Mouse (Mus musculus) cerebellum, adult 9-10 months (tissue): ENCODE measurements around the gene 1700029I15Rik.
A peak's percentile ranks its signal among the peaks of the same experiment; 100 is the strongest.

Source experiments
- DNase-seq: peaks from one replicate; pipeline ENCODE4 v3.0.0; 2022

The 1700029I15Rik gene

GRCm38 (mm10) chr2:92381901-92382588, at the start of gene 1700029I15Rik:
Gene 1700029I15Rik (plus strand): TSS chr2:92382538.
- DNase-seq: peak; percentile 70

DNA sequence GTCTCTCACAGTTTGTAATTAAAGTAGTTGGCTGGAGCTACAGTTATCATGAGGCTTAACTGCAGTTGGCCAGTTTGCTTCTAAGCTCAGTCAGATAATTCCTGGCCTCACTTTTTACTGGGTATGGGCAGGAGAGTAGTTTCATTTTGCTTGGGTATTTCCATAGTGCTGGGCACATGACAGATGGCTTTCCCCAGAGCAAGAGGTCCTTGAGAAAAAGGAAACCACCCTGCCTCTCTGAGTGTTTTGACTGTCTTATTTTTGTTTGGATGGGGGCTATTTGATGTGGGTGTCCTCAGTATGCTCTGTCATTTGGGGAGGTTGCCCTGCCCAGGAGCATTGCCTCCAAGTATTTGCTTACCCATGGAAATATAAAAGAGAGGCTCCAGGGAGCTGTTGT, 39.9 kb upstream of the 1700029I15Rik start:
- DNase-seq: no peak

- no peak for DNase-seq
Observed at GRCm38 (mm10) chr2:92347191-92347590, 35.1 kb upstream of the 1700029I15Rik start.

DNA sequence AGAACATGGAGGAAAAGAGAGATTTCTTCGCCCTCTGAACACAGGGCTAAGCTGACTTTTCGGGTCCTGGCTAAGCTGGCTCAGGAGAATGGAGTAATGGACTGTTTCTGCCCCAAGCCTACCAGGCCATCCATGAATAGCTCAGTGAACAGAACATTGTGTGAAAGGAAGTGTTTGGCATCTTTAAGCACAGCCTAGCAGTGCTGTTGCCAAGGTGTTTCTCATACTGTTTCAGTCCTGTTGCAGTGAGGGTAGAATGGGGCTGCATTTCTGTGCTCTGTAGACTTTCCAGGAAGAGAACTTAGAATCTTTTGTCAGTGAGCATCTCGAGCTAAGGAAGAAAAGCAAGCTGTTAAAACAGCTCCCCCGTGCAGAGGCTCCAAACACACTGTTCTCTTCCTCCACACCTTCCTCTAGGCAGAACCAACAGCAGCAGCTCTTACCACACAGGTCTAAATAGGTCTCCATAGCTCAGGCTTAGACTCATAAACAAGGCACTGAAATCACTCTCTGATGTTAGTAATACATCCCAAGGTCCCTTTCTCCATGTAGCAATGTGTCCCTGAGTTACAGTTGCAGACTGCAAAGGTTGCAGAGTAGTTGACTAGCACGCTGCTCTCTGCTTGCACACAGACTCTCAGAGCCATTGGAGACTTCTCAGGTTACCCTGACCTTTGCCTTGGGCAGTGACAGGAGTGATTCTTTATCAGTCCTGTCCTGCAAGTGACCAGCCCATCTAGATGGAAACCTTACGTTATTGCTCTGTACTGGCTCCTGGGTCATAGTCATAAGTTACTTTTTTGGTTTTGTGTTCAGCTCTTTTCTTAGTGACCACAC, 32.5 kb upstream of the 1700029I15Rik start:
- no peak for DNase-seq

DNA sequence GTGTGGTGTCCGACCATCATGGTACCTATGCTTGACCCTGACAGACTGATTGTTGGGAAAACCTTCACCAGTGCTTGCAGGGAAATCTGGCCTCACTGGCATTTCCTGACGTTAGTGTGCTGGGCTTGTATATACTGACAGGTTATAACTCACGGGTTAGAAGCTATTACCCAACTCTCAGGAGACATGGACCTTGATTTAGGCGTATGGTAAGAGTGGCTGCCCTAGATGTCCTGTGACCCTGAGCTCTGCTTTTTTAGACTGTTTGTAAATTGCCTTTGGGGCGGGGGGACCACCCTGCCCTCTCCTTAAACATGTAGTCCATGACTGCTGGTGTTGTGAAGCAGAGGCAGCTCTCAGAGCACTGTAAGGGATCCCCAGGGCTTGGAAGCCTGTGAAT, 31.7 kb upstream of the 1700029I15Rik start:
- no peak for DNase-seq

DNA sequence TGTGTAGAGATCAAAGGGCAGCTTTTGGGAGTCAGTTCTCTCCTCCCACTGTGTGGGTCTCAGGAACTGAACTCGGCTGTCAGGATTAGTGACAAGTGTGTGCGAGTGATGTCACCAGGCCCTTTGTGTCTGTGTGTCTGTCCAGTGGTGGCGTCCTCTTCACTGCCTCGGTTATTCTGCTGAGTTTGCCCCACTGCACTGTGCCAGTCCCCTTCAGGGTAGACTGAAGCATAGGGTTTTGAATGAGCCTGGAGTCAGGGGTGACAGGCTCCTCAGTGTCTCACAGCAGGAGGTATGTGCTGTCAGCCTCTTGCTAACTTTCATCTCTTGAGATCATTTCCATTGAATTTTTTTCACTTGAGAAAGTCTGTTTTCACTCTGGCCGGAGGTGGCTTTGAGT, 28.9 kb upstream of the 1700029I15Rik start:
- no peak for DNase-seq

DNA sequence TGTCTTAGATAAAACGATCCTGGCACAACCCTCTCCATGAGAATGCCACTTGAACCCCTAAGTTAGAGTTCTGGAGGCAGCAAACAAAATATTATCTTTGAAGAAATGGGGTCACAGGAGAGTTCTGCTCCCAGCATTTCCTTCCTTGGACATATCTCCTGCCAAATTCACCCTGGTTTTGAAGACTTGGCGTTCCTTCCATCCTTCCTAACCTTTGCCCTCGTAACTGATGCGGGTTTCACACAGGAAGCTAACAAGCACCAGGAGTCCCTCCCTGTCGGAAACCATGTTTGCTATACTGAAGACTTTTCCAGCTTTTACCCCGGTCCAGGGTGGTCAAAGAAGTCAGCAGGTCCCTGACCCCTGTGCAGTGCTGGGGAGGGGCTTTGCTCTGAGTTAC, 28.1 kb upstream of the 1700029I15Rik start:
- no peak for DNase-seq

DNA sequence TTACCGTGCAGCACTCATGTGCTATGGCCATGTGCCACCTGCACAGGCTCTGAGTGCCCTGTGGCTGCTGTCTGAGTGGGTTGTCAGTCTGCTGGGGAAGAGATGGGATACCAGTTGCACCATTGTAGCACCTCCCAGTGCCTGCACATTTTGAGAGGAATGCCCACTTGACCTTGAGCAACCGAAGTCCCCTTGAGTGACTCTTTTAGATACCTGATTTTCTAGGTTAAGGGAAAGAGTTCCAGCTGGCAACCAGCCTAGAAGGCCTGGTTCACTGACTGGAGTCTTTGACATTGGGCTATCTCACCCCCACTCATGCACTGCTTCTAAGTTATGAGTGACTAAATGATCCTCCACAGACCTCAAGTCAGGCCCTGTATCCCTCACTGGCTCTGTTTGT, 23.0 kb upstream of the 1700029I15Rik start:
- DNase-seq: peak; percentile 48

DNA sequence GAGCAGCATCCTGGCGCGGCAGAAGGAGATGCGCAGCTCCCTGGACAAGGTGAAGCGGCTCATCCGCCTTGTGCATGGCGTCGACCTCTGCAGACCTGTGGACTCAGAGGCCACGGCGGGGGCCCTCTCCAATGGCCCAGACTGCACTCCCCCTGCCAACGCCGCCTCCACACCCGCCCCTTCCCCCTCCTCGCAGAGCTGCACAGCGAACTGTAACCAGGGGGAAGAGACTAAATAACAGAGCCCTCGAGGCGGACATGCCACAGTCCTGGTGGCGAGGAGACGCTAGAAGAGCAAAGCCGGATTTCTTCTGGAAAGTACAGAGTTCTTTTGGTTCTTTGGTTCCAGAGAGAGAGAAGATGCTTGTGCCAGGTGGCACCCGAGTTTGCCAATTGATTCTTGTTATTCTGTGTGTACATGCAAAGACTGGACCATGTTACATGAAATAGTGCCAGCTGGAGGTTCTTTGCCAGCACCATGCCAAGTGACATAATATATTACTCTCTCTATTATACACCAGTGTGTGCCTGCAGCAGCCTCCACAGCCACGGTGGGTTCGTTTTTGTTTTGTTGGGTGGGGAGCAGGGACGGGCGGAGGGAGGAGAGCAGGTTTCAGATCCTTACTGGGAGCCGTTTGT, 22.0 kb upstream of the 1700029I15Rik start:
- peak; percentile 59 for DNase-seq

GRCm38 (mm10) chr2:92360893-92361292, 21.4 kb upstream of the 1700029I15Rik start:
- DNase-seq: no peak

GRCm38 (mm10) chr2:92361795-92362194, 20.5 kb upstream of the 1700029I15Rik start:
- DNase-seq: no peak

GRCm38 (mm10) chr2:92362571-92363228, 19.6 kb upstream of the 1700029I15Rik start:
- no peak for DNase-seq

DNA sequence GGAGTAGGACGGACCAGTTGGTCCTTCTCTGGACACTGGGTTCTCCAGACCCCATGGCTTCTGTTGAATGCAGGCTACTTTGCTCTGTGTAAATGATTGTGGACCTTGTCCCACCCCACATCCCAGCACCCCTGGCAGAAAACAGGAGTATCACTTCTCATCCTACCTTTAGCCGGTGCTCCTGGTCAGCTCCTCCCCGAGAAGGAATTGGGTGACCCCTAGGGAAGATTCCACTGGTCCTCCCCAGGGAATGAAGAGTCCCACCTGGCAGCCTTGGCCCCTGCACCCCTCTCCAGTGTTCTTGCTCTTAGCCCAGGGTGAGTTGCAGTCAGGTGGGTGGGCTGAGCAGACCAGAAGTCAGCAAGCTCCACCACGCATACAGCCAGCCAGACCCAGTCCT, 18.3 kb upstream of the 1700029I15Rik start:
- no peak for DNase-seq

DNA sequence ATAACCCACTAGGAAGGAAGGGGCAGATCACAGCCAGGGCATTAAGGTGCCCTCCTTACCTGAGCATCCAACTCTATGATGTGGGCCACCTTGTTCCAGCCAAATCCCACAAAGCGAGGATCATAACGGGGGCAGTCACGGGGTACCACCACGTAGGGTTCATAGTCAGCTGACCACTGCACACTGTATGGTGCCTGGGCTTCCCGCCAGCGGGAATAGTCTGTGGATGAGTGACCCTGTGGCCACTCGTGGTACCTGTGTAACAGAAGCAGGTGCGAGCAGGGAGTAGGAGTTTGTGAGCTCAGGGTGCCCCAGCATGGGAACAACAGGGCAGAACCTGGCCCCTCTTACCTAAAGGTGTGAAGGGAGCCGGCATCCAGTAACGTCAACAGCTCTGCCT, 16.8 kb upstream of the 1700029I15Rik start:
- no peak for DNase-seq

DNA sequence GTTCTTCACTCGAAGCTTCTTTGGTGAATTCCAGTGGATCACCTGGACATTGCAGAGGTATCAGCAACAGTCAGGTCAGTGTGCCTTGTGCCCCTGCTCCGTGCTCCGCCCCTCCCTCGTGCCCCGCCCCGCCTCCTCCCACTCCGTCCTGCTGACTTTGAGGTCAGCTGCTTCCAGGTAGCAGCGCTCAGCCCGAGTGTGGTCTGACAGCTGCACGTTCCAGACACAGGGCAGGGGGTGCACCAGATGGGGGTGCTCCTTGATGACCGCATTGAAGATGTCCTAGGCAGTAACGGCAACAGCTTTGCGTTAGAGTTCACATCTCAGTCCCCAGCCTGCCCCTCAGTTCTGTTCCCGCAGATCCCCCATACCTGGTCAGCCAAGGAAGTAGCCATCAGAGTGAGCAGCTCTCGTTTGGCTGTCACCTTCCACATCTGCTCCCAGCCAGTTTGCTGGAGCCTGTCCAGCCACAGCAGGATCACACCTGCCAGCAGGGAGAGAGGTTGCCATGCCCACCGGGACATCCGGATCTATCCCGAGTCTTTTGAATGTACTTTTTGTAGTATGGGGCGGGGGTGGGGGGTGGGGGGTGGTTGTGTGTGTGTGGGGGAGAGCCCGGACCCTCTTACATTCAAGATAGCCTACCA, 14.8 kb upstream of the 1700029I15Rik start:
- no peak for DNase-seq

- DNase-seq: peak; percentile 51
Observed at GRCm38 (mm10) chr2:92370375-92370774, 12.0 kb upstream of the 1700029I15Rik start.

GRCm38 (mm10) chr2:92370821-92371805, 11.2 kb upstream of the 1700029I15Rik start:
- peak; percentile 47 for DNase-seq

GRCm38 (mm10) chr2:92371971-92372690, 10.2 kb upstream of the 1700029I15Rik start:
- DNase-seq: peak; percentile 48

- peak; percentile 69 for DNase-seq
Observed at GRCm38 (mm10) chr2:92372767-92373436, 9.4 kb upstream of the 1700029I15Rik start.

- DNase-seq: no peak
Observed at GRCm38 (mm10) chr2:92373437-92373813, 8.9 kb upstream of the 1700029I15Rik start.
